Mouse (Mus musculus) brain, adult 2 months (tissue): ENCODE measurements at regions not wholly inside any gene's neighbourhood (a gene's known extent, or its start where the extent isn't known, plus 50 kb on each side); places are given as distances from the start of the nearest gene placed in this dataset.

Experiments
- DNase-seq: peaks from one replicate; pipeline ENCODE4 v3.0.0; 2011; ENCODE audit warnings: low read depth, low spot score

DNA sequence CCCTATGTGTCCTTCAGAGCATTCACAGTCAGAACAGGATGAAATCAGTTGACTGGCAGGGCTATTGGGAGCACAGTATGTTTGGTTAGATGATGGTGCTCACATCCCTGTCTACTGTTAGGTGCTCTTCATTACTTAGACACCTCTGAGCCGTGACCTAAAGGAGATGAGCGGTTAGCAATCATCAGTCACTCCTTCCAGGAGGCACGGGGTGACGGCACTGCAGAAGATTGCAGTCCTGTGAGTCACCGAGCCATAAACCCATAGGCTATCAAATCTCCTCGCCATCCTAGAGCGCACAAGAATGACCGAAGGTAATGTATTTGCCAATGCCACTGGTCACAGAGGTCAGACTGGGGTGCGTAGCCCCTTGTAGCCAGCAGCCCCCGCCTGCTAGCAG, 176.8 kb upstream of the Arl4c start:
- no peak for DNase-seq

DNA sequence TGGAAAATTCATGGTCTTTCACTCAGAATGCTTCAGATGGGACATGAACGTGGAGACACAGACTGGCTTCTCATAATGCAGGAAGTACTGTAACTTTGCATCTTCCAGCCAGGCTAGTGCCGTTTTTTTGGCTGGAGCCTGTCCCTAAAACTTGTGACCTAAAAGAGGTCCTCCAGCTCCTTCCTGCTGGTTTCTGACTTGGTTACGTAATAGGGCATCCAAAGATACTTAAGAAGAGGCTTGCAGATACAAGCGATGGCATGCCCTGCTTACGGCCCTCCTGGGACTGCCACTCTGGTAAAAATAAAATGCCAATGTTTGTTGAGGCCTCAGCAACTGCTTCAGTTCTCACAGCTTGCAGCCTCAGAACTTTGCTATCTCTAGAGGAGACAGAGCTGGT, 177.3 kb upstream of the Arl4c start:
- peak; percentile 20 for DNase-seq

DNA sequence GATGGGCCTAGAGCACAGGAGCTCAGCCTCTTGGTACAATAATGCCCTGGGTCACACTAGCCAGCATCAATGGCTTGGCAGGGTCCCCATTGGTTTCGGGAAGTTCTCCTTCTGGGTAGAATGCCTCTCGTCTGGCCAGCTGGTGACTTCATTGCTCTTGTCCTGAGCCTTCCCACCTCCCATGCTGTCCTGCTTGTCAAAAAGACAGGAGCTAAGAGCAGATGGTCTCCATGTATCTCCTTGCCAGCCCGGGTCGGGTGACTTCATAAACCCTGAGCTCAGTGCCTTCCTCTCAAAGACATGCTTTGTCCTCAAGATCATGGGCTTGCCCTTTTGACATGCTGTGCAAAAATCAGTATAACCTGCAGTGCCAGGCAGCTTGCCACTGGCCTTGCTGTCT, 179.2 kb upstream of the Sh3bp4 start:
- DNase-seq, result peak; percentile 51

DNA sequence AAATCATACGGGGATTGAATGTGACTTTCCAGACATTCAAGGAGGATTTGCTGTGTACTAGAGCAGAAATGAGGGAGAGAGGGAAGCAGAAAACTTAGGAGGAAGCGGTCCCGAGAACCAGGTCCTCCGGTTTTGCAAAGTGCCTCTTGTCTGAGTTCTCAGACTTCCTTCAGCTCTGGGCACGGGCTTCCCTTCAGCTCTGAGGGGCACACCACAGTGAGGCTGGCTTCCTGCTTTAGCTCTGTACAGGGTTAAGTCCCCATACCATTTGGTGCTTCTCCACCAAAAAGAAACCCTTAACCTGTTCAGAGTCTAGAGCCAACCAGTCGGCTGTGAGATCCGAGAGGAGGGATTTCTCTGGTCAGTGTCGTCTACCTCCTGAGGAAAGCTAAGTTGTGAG, 167.8 kb upstream of the Sh3bp4 start:
- DNase-seq, result no peak

DNA sequence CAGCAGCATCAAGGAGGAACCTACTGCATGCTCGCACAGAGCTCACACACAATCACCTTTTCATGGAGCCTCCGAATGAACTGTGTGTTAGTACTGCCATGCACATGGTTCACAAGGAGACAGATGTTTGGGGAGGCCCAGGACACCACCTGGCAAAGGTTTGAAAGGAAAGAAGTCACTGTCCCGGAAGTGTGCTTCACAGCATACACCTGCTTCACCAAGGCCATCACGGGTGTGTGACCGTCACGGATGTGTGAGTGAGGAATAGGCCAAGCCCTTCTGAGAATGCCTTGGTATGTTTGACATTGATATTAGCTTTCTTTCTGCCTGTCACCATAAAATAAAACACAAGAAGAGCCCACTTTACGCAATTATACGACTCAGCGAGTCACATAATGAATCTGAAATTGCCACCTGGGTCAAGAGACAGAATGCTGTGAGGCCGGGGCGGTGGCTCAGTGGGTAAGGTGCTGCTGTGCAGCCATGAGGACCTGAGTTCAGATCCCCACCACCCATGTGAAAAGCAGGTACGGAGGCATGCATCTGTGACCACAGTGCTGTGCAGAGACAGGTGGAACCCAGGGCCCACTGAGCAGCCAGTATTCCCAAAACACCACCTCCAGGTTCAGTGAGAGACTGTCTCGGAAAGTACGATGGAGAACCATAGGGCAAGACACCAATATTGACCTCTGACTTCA, 162.3 kb upstream of the Sh3bp4 start:
- DNase-seq, result no peak

DNA sequence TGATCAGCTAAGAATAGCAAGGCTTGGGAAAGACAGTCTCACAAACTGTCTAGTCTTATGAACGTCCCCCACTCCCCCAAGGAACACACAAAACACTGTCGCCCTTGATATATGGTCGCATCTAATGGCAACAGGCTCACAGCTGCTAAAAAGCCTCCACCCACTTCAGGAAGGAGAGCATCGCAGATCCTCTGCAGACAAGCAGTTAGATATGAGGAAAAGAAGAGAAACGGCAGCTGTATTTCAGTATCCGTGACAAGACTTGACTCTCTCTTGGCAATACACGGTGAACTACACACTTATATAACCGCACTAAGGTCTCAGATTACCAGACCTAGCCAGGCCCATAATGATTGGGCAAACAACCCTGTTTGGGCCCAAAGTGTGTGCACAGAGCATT, 161.5 kb upstream of the Sh3bp4 start:
- DNase-seq, result peak; percentile 49

DNA sequence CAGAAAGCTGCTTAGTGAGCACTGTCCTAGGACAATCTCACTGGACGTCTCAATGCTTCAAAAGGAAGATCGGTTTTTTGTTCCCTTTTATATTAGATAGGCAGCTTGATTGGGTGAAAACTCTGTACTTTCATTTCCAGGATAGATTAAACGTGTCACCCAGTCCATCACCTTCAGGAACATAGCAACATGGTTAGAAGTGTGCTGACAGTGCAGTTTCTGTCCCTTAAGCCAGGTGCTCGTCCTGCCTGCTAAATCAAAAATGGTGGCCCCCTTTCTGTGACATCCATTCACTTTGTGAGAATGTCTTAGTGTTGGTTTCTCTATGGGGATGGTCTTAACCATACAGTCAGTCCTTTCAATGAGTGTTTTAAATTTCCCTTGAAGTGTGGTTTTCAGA, 160.9 kb upstream of the Sh3bp4 start:
- DNase-seq, result no peak

DNA sequence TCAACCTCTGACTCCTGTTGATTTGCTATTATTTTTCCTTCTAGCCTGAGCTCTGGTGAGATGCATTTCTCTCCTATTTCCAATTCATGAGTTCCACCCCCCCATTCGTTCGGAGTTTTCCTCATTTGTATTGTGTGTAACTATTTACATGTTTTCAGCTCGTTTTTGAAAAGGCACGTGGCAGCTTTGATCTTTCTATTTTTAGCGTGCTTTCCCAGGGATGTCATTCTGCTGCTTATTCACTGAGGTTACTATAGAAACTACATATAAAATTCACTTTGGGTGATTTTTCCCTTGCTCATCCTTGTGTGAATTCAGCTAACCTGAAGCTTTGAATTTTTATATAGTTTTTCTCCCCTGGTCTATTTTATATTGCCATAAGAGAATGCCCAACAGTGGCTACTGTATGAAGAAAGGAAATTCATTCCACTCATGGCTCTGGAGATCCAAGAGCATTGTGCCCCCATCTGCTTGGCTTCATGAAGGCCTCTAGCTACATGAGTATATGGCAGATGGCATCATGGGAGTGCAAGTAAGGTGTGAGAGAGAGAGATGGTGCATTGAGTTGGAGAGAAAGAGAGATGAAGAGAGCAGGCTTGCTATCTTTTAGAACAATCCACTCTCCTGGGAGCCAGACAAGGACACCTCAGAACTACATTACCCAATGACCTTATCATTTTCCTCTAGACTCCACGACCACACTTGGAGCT, 160.2 kb upstream of the Sh3bp4 start:
- peak; percentile 42 for DNase-seq

DNA sequence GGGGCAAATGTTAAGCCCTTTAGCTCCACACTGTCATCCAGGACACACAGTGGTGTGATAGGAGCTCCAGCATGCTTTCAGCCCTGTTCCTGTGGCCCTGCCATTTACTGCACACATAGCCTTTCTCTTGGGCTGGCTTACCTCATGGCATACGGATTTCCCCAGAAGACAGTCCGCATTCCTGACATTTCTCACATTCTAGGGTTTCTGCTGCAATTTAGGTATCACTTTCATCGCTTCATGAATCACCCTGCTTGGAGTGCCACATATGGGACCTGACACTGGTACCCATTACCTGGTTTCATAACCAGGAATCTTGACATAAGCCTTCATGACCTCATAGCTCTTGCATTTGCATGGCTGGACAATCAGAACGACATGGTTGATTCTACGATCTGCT, 158.5 kb upstream of the Sh3bp4 start:
- no peak for DNase-seq

DNA sequence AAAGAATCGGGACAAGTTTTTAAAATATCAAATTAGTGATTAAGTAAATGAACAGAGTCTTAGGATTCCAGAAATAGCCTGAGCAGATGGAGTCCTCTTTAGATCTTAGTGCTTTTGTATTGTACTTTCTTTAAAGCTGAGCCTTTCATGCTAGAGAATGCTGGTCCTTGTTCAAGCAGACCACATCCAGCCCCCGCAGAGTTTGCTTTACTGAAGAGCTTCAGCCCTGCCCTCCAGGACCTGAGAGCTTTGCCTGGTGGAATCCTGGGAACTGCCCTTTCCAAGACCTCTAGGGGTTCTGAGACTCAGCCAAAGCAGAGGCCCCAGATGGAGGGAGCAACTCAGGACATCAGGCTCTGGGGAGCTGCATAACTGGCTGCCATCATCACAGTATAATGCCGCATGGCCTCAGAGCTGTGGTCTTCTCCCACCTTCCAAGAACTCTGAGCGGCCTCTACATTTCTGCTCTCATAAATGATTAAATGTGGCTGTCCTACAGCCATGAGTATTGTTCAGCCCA, 153.6 kb upstream of the Sh3bp4 start:
- peak; percentile 57 for DNase-seq

DNA sequence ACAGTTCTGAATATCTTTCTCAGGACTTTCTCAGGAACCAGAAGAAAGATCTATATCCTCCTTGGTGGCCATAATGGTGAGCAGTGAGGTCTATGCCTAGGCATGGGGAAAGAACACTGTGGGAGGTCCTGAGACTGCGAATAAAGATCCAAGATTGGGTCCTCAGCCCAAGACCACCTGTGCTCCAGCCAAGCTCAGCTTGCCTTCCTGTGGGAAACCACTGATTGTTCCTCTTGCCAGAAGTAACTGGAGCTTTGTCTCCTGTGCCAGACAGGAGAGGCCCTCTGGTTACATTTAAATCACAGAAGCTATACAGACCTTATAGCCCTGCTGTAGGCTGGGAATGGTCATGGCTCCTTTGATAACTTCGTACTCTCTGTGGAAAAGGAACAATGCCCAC, 148.8 kb upstream of the Sh3bp4 start:
- DNase-seq, result no peak

DNA sequence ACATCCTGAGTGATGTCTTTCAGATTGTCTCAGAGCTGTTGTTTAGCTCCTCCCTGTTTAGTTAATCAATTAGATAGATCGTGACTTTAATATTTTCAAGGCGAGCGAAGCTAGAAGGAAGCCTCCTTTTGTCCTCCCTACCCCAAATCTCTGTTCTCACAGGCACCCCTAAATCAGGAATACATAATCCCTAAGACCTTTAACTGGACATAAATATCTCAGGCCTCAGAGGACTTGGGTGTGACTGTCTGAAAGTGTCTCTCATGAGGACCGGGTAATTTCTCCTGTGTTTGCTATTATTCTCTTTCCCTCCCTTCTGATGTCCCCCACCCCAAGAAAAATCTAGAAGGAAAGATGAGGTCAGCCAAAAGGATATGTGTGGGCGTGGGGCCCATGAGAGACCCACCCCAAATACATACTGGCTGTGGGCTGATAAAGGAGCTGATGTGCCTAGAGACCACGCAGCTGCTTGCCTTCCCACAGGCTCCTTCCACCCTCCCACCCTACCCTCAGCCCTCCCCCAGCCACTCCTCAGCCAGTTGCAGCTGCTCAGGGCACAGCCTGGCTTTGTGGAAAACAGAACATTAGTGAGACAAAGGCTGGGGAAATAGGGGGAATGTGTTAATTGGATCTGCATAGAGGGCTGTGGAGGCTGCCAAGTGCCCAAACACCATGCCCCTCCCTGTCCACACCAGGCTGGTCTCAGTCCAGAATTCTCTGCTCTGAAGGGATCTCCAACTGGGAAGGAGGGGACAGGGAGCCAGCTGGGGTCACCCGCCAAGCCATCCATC, 146.2 kb upstream of the Sh3bp4 start:
- DNase-seq, result peak; percentile 83

DNA sequence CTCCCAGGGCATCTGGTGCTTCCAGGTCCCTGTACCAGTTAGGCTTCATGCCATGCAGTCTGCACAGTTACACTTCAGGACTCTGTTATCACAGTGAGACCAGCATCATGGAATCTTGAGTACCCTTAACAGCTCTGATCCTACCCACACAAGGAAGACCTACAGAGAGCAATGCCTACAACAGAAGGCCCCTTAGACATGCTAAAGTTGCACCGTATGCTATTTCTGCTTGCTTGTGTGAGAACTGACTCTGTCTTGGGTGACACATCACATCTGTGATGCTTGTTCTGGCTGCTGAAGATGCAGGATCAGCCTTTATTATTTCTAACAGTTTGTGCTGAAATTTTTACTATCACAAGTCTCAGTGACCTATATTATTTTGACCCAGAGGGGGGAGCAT, 135.0 kb upstream of the Sh3bp4 start:
- DNase-seq, result peak; percentile 68

DNA sequence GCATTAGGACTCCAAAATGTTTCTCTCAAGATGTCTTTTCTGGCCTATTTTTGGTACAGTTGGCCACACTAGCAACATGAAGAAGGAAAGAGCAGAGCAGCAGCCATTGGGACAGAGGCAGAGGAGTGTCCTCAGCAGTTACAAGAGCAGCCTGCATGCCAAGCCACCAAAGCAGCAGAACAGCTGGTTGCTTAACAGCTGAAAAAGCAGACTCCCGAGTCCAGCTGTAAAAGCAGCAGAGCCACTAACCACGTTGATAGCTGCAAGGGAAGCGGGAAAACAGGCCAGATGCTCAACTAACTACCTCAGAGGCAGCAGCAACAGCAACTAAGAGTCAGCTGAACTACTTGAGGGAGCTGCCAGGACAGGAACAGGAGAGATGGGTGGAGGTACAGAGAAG, 134.4 kb upstream of the Sh3bp4 start:
- no peak for DNase-seq

DNA sequence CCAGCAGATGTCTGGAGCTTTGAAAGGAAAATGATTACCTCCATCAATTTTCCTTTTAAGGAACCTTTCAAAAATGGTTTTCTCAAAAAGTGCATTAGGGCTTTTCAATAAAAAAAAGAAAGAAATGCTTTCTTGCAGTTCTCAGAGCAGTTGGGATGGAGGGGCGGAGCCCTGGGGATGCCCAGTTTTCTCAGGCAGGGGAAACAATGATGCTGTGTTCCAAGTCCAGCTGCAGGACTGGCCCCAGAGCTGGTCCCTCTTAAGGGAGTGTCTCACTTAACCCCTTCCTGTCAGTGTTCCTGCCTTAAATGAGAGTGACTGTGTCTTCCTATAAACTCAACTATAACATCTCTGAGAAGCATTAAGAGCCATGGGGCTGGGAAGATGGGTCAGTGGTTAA, 132.9 kb upstream of the Sh3bp4 start:
- DNase-seq, result peak; percentile 76

DNA sequence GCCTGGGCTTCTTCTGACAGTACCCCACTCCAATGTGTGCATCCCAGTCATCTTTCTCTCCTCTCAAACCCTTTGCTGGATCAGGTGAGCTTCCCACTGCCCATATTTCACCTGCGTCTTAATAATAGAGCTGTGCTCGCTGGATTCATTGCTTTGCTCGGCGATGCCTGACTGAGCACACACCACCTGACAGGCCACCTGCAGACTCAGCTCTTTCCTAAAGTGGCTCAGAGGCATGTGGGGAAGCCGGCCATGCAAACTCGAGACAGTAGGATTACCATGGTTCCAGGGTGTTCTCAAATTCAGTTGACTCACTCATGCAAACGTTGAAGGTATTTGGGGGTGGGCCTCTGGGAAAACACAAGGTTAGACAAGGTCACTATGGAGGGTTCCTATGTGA, 131.8 kb upstream of the Sh3bp4 start:
- DNase-seq, result no peak

DNA sequence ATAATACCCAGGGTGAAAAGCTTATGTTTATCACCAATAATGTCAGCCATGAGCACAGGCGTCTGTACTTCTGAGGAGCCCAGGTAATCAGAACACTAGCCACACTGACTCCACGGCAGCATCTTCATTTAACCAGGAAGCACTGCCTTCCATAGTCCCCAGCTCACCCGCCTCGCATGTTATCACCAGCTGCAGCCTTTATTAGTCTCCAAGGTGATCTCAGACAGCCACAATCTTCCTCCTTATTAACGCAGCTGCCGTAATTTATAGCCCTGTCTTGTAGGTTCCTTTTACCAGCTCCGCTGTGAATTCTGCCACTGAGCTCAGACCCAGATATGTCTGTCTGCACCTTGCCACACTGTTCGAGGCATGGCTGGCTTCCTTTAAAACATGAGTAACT, 127.2 kb upstream of the Sh3bp4 start:
- DNase-seq, result no peak

DNA sequence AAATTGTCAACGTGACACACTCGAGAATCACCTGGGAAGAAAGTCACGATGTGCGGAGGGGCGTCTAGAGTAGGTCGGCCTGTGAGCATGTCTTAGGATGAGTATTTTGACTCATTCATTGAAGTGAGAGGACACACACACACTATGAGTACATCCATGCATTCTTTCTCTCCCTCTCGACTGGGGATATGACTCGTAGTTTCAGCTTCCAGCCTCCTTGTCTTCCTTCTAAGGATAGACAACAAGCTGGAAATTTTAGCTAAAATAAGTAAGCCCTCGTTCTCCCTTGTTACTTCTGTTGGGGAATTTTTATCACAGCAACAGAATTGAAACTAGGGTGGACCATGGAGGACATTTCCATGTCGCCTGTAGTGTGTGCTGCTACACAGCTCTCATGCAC, 124.3 kb upstream of the Sh3bp4 start:
- no peak for DNase-seq

DNA sequence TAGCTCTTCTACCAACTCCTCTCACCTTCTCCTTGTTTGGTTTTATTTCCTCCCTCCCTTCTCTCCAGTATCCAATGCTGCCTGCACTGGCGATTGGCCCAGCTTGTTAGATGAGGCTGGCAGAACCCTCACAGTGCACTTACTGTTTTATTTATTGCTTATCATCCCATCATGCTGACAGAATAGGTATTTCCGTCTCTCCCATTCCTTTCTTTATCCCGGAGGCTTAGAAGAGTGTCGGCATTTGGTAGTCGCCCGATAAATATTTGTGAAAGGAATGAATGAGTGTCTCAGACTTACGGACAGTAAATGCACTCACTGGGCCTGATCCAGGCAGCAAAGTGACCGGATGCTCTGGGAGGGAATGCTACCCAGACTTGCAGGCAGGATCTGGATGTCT, 123.8 kb upstream of the Sh3bp4 start:
- DNase-seq, result no peak

DNA sequence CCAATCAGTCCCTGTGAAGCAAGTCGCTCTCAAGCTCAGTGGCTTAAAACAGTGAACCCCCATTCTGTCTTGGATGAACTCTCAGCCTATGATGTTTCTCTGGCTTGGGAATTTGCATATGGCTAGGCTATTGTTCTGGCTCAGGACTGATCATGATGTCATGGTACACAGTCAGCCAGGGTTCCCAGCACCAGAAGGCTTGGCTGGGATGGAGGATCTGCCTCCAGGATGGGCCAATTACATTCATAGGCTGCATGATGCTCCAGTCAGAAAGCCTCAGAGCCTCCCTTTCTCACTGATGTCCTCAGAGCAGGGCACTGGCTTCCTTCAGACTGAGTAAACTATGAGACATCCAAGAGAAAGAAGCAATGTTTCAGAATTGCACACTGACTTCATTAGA, 120.3 kb upstream of the Sh3bp4 start:
- peak; percentile 40 for DNase-seq

DNA sequence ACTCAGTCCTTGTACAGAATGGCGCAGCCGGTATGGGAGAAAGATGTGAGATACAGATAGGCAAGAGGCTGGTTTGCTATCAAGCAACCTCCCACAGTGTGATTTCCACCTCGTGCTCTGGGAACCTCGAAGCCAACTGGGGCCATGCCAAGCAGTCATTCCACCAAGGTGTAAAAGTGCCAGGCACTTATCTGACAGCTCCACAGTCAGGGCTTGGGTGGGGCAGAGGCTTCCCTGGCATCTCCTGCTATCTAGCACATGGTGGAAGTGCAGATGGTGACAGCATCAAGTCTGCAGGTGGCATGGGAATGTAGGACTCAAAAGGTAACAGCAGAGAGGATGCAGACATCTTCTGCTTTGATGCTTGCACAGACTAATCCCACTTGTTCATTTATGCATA, 116.7 kb upstream of the Sh3bp4 start:
- peak; percentile 48 for DNase-seq

DNA sequence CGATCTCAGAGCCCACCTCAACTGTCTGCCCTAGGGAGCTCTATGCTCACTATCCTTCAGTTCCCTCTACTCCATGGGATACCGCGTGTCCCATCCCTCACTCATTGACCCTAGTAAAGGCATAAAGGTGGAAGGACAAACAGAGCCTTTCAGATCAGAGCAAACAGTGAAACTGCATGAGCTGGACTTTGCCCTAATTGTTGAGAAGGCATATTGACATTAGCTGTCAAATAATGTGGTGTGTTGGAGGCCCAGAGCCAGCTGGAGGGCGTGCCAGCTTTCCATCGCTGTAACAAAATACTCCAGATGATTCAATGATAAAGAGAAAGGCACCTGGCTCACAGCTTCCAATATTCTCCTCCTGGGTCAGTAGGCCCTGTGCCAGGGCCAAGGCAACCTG, 115.4 kb upstream of the Sh3bp4 start:
- no peak for DNase-seq

DNA sequence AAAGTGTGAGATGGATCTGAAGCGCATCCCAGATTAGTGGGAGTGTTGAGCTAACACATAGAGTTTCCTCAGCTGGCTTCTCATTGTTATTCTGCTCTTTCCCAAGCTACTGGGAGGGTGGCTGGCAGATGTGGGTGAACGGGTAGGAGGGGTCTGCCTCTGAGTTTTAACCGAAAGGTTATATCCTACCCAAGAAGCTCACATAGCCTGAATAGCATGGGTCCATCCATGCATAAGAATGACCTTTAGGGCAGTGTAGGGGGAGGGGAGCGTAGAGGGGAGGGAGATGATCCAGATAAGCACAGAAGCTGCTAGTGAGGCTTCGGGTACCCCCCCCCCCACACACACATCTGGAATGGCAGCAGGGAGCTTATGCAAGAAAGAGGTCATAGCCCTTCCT, 113.2 kb upstream of the Sh3bp4 start:
- DNase-seq, result no peak
